Mouse (Mus musculus) frontal cortex, adult (tissue): ENCODE data around the gene Gm20388.

ENCODE experiments used
- ATAC-seq: cut with Nextera tagmentation; 2 replicates; pipeline ENCODE4 v1.9.2; 2017; ENCODE audit warnings: mild to moderate bottlenecking, moderate library complexity, mixed read lengths; ENCODE audit not compliant: low TSS enrichment

The Gm20388 gene

GRCm38 (mm10) chr8:120437207-120437606 lies 526.6 kb downstream of the Gm20388 start:
- peak; percentile 53 for ATAC-seq

- ATAC-seq: peak; percentile 70
These were observed 527.2 kb downstream of the Gm20388 start for GRCm38 (mm10) chr8:120437666-120438395.

- ATAC-seq: no peak
These were observed 528.7 kb downstream of the Gm20388 start for GRCm38 (mm10) chr8:120439309-120439708.

DNA sequence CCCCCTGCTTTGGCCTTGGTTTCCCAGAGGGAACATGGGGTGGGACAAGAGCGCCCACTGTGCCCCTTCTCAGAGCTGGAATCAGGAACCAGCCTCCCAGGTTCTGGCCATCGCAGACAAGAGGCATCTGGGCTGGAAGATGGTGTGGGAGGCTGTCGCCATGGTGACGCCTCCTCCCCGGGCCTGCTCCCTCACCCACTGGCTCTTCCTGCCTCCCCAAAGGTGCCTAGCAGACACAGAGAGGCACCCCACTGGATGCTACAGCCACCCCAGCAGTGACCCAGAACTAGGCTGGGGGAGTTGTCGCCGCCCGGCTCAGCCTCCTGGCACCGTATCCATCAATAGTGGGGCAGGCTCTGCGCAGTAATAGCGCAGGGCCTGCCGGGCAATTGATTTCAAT lies 530.1 kb downstream of the Gm20388 start:
- ATAC-seq: peak; percentile 60

GRCm38 (mm10) chr8:120441637-120442036 lies 531.0 kb downstream of the Gm20388 start:
- ATAC-seq: no peak

- ATAC-seq: no peak
These were observed 531.8 kb downstream of the Gm20388 start for GRCm38 (mm10) chr8:120442306-120443003.

DNA sequence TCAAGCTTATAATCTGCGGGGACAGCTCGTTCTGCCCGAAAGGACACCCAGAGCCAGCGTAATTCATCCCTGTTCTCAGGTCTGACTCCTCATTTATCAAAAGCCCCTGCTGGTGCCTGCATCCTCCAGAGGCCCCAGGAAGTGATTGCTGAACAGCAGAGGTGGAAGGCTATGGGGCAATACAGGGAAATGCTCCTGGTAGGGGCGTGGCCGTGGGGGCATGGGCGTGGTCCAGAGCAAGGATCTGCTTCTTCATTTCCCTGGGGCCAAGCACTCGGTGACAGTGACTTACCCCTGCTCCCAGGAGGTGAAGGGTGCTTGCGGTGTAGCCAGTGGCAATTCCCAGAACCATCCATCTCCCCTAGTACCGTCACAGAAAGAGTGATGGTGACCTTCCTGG lies 534.6 kb downstream of the Gm20388 start:
- ATAC-seq: no peak

DNA sequence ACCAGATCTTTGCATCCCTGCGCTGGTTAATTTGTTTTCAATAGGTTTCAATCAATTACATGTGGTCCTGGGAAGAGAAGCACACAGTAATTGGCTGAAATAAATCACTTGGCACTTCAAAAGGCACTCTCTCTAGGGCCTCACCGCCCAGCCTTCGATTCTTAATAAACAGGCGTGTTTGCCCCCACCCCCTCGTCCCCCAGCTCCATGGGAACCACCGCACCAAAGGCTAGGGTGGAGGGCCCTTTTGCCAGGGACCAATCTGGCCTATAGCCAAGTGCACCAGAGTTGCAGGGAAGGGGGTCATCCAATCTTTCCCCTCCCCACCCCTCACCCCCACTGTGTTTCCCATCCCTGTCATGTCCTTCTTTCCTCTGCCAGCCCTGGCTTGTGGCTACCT lies 537.5 kb downstream of the Gm20388 start:
- no peak for ATAC-seq

GRCm38 (mm10) chr8:120449139-120449538 lies 538.5 kb downstream of the Gm20388 start:
- peak; percentile 16; the same call in 1 of the 2 replicates for ATAC-seq

GRCm38 (mm10) chr8:120449608-120450031 lies 539.0 kb downstream of the Gm20388 start:
- ATAC-seq: peak; percentile 77

DNA sequence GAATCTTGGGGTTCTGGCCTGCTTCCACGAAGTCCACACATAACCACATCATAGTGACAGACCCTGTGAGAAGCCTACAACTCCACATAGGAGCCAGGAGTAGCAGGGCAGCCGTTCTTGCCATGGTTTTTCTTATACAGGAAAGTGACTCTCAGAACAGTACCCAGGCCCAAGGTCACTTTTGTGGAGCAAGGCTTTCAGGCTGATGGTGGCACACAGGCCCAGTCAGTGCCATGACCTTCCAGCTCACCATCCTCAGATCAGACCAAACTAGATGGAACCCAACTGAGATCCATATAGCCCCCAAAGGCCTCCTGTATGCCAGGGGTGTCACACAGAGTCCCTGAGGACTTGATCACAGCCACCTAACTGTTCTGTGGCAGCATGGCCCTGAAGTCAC lies 541.5 kb downstream of the Gm20388 start:
- no peak for ATAC-seq

GRCm38 (mm10) chr8:120454404-120454803 lies 543.8 kb downstream of the Gm20388 start:
- no peak for ATAC-seq

GRCm38 (mm10) chr8:120460375-120460774 lies 549.7 kb downstream of the Gm20388 start:
- ATAC-seq: no peak

DNA sequence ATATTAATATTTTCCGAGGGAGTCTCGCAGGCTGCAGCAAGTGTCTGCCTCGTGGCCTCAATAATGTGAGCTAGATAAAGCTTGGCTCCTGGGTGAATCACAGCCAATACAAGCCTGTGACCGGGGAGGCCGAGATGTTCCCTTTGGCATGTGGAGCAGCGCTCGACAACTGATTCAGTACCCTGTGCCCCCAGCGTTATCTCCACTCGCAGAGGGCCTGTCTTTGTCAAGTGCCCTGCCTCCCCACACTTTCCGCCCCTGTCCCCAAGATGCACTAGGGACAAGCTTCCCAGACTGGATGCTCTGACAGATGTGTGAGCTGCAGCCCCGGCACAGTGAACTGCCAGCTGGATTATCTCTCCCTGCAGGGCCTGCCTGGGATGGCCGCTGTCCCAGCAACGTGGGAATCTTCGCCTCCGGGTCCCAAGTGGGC lies 551.5 kb downstream of the Gm20388 start:
- no peak for ATAC-seq

DNA sequence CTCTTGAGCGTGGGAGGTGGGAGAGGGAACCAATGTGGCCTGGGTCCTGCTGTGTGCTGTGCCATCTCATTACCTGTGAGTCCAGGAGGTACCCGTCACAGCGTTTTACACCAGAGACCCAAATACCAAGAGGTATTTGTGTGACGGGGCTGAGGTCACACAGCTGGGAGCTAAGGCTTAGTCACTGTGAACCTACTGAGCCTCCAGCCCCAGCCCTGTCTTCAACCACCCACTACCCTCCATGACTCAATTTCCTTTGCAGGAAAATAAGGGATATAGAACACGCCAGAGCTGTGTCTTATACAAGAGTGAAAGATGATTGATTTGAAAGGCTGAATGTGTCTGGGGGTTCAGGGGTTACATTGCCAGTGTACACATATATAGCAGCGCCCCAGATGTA lies 552.0 kb downstream of the Gm20388 start:
- ATAC-seq: no peak

DNA sequence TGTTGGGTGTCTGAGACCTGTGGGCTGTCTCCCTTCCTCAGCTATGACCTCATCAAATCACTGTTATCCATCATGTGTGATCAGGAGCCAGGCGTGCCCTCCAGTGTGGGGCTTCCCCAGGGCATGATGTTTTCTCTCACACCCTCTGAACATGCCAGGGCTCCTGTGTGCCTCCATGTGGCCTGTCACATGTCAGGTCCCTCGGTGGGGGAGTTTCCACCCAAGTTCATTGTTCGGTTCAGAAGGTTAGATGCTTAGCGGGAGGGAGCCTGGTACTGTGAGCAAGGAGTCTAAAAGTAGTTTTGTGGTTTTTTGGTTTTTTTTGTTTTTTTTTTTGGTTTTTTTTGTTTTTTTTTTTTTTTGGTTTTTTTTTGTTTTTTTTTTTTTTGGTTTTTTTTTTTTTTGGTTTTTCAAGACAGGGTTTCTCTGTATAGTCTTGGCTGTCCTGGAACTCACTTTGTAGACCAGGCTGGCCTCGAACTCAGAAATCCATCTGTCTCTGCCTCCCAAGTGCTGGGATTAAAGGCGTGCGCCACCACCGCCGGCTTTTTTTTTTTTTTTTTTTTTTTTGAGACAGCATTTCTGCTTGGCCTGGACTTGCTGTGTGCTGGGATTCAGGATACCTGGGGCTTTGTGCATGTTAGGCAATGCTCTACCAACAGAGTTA lies 553.4 kb downstream of the Gm20388 start:
- no peak for ATAC-seq

DNA sequence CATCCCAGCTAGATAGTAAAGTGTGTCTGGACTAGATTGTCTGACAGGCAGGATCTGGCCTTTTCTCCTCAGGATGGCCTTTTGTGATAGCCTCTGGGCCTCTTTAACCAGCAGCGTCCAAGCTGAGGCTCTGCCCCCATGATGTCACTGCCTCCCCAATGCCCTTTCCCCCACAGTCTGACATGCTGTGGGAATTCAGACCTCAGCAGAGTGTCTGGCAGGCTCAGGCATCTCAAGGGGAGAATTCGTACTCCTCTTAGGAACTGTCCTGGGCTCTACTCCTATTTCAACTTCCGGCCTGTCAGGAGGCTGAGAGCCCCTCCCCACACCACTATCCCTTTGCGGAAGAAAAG lies 553.9 kb downstream of the Gm20388 start:
- ATAC-seq: no peak

GRCm38 (mm10) chr8:120465710-120466109 lies 555.1 kb downstream of the Gm20388 start:
- ATAC-seq: 0 out of 2 replicates have a peak, but pooled peaks have one; percentile 26

DNA sequence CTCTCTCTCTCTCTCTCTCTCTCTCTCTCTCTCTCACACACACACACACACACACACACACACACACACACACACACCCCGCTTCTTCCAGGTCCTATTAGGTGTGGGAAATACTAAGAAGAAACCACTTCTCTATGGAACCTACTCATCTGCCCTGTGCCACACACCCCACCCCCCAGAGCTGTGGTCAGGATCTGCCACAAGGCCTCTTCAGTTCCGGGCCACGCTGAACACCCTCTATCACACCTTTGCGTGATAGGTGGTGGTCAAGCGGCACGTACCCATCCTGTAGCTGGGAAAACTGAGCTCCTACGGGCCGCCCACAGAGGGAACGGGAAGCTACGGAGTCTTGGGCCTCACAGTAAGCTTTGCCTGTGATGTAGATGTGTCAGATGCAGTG lies 555.6 kb downstream of the Gm20388 start:
- no peak for ATAC-seq

DNA sequence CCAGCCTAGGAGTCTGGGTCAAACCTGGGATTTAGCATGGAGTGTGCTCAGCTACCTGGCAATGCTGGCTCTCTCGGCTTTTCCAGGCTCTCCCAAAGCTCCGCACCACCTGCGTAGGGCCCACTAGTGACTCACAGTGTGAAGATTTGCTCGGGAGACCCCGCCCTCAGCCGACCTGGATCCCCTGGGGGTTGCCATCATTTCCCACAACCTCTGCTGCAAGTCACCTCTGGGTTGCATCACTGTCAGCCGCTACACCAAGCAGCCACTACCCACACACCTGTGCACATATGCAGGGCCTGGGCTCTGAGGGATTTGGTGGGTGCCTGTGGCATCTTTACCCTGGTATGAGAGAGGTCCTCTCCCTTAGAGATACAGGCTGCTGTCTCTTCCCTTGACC lies 557.0 kb downstream of the Gm20388 start:
- ATAC-seq: no peak

- no peak for ATAC-seq
These were observed 559.5 kb downstream of the Gm20388 start for GRCm38 (mm10) chr8:120470170-120470569.

GRCm38 (mm10) chr8:120471166-120471565 lies 560.5 kb downstream of the Gm20388 start:
- no peak for ATAC-seq

- ATAC-seq: no peak
These were observed 561.1 kb downstream of the Gm20388 start for GRCm38 (mm10) chr8:120471752-120472151.
